Mouse (Mus musculus): ENCODE results near the gene Olfr675.

Gene Olfr675

GRCm38 (mm10) chr7:105028360-105028759 is at the start of gene Olfr675:
Gene Olfr675 (minus strand): TSS chr7:105028460.
- TF ChIP-seq GATA4 (IDR thresholded peaks at IDR 0.05; ENCODE audit: insufficient replicate concordance, low read length), result no peak

DNA sequence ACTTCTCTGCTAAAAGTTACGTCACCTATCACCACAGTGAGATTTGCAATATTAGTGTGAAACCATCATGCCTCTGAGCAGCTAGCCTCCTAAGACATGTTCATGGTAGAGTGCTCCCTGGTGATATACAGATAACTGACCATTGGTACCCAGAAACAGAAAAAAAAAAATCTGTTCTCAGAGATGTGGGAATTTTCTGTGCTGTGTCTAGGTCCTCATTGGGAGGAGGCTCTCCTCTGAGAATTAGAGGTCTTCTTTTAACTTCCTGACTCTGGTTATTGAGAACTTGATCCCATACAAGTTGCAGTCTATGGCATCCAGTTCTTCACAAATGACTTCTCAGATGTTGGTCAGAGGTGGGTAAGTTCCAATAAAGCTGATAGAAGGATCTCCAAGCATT is 35.9 kb upstream of the Olfr675 start, which contains the start of gene Olfr678:
Gene Olfr678, plus strand, starts transcription at position 301 of the 400 bp plus-strand sequence.
- no peak for TF ChIP-seq GATA4 (IDR thresholded peaks at IDR 0.05; ENCODE audit: insufficient replicate concordance, low read length)

DNA sequence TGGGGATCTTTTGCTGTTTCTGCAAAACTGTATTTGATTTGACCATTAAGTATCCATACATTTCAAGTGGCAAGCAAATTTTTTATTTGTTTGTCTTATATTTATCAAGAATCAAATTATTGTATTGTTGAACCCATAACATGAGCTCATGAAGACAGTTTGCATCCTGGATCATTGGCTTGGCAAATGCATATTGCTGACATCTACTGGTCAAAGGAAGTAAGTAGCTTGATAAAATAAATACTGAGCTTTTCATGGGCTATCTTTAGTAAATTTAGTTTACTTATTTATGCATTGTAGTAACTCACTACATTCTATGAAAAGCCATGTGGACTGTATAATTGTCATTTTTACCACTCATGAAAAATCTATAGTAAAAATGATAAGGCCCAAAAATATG is 30.7 kb upstream of the Olfr675 start:
- no peak for TF ChIP-seq GATA4 (IDR thresholded peaks at IDR 0.05; ENCODE audit: insufficient replicate concordance, low read length)

- no peak for TF ChIP-seq GATA4 (IDR thresholded peaks at IDR 0.05; ENCODE audit: insufficient replicate concordance, low read length)
These were observed 4.1 kb upstream of the Olfr675 start, which contains the start of gene Olfr676 for GRCm38 (mm10) chr7:105032398-105032797. Gene Olfr676 (plus strand): TSS chr7:105032698.

- no peak for TF ChIP-seq GATA4 (IDR thresholded peaks at IDR 0.05; ENCODE audit: insufficient replicate concordance, low read length)
These were observed 5.7 kb downstream of the Olfr675 start for GRCm38 (mm10) chr7:105022530-105022929.

DNA sequence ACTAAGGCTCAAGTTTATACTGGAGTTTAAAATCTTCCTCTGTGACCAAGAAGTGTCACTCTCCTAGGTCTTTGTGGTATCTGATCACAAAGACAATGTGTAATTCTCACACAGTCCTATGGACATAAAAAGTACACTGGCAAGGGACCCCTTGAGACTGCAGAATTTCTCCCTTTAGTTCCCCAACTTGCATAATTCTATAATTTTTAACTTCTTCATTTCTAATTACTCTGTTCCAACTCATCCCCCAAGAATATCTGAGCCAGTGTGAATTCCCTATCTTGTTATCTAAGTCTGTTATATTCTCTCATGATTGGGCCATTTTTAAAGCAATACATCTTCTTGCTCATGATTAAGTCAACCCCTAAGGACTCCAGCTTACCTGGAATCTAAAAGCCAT is 26.3 kb downstream of the Olfr675 start, which contains the start of gene Olfr672:
Gene Olfr672, minus strand, starts transcription at position 101 of the 400 bp plus-strand sequence.
- no peak for TF ChIP-seq GATA4 (IDR thresholded peaks at IDR 0.05; ENCODE audit: insufficient replicate concordance, low read length)

DNA sequence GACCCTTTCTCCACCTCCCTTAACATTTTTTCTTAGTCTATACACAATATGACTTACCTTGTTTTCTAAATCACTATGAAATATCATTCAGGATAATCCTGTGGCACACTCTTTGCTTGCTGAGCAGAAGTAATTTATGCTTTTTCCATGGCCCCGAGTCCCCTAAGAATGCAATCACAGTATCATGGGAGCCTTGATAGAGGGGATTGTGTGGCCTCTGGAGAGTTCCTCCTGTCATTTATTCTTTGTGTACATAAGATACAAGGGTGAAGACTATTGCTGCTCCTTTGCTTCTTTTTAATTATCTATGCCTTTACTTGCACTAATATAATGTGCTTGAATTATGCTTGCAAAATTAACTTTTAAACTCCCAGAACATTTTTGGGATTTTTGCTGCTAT is 49.2 kb downstream of the Olfr675 start, which contains the start of gene Olfr671:
Gene Olfr671, minus strand, starts transcription at position 101 of the 400 bp plus-strand sequence.
- no peak for TF ChIP-seq GATA4 (IDR thresholded peaks at IDR 0.05; ENCODE audit: insufficient replicate concordance, low read length)

All from liver, adult (tissue).